21 mouse cellular contexts compared by ENCODE assay signal in genomic region chr2:12206353-12206752, GRCm38 (mm10).
DNase-seq lines count a peak whose midpoint lies in the region; ATAC-seq and TF ChIP-seq lines count a peak whose summit lies in the region.
"Had no signal": no experiment of that assay in that cellular context is flagged by ENCODE, and none has a peak within 500 bp of the region (broad histone marks: within the 10 kb centered on the region; RNA-seq: fewer than 3 reads in every experiment).

No protein-coding gene starts in this region.

- ATAC-seq in G1E (ENCODE audit: extremely low read depth, insufficient number of reproducible peaks, low FRiP score, poor library complexity, severe bottlenecking) = 0 out of 2 replicates have a peak, but pooled peaks have one; percentile 8
- peak; percentile 92 for ATAC-seq in common myeloid progenitor, adult 5-6 weeks (replicated peaks; ENCODE audit: low read depth, poor library complexity, severe bottlenecking)
- ATAC-seq: forebrain, embryonic 14.5 days had no signal

- no peak for DNase-seq in G1E (ENCODE audit: low spot score)
- DNase-seq in retina, postnatal 1 day = no peak
- no peak for DNase-seq in left cerebral cortex, adult 2 months (ENCODE audit: extremely low spot score in 1 of 2, low spot score in 2 of 2)
- DNase-seq in gastrocnemius, adult 18-20 months (ENCODE audit: low spot score) = no peak
- no peak for DNase-seq in ovary, postnatal 36 days (ENCODE audit: low spot score)
- DNase-seq: adrenal gland, postnatal 10 days; cerebellum, adult 8-10 months; cerebellum, postnatal 36 days; kidney, adult 18-20 months; layer of hippocampus, adult 9-11 months; liver; right cerebral cortex, postnatal 4 days; thymus, postnatal 4 days had no signal

- intact Hi-C loops in left cerebral cortex, adult 2 months (cut with DNase I) = no loop called here

- H3K27ac ChIP-seq in left cerebral cortex, adult 2 months = no peak overlapping the region
- H3K27ac ChIP-seq: heart, embryonic 10.5 days; hindbrain, embryonic 12.5 days; kidney, postnatal 0 days; limb, embryonic 10.5 days; stomach, embryonic 15.5 days had no signal

- peaks cover 12% of the 10 kb centered on the region; the same call in 1 of the 2 replicates for H3K27me3 ChIP-seq in G1E (ENCODE audit: insufficient read depth, low read length)
- peaks cover 11% of the 10 kb centered on the region for H3K27me3 ChIP-seq in megakaryocyte, embryonic 14.5 days (replicated peaks)
- H3K27me3 ChIP-seq: hindbrain, embryonic 12.5 days; stomach, embryonic 15.5 days had no signal

- H3K9me3 ChIP-seq in G1E (replicated peaks) = no peaks in the 10 kb centered on the region
- H3K9me3 ChIP-seq in megakaryocyte, embryonic 14.5 days = 0 out of 2 replicates have a peak, but pooled peaks cover 4% of the 10 kb centered on the region
- H3K9me3 ChIP-seq: heart, embryonic 10.5 days; hindbrain, embryonic 12.5 days; limb, embryonic 10.5 days; stomach, embryonic 15.5 days had no signal

- H3K4me1 ChIP-seq in G1E (ENCODE audit: insufficient read depth, low read depth, low read length) = no peaks in the 10 kb centered on the region
- peaks cover 22% of the 10 kb centered on the region for H3K4me1 ChIP-seq in megakaryocyte, embryonic 14.5 days
- H3K4me1 ChIP-seq: hindbrain, embryonic 12.5 days; limb, embryonic 10.5 days; stomach, embryonic 15.5 days had no signal

- H3K36me3 ChIP-seq in G1E (replicated peaks) = no peaks in the 10 kb centered on the region
- no peaks in the 10 kb centered on the region for H3K36me3 ChIP-seq in megakaryocyte, embryonic 14.5 days (replicated peaks; ENCODE audit: low read length)
- H3K36me3 ChIP-seq: heart, embryonic 10.5 days; hindbrain, embryonic 12.5 days; stomach, embryonic 15.5 days had no signal

- TF ChIP-seq CTCF in G1E (IDR thresholded peaks at IDR 0.05; ENCODE audit: low read depth, low read length) = no peak
- no peak for TF ChIP-seq CTCF in left cerebral cortex, adult 2 months (IDR thresholded peaks at IDR 0.05)

- no peak overlapping the region for H3K4me3 ChIP-seq in G1E (ENCODE audit: low read depth, low read length)
- peak overlapping the region; percentile 65 for H3K4me3 ChIP-seq in megakaryocyte, embryonic 14.5 days (replicated peaks)
- no peak overlapping the region for H3K4me3 ChIP-seq in left cerebral cortex, adult 2 months
- H3K4me3 ChIP-seq: heart, embryonic 10.5 days; hindbrain, embryonic 12.5 days; limb, embryonic 10.5 days; stomach, embryonic 15.5 days had no signal
